Mouse (Mus musculus): Measurements from ENCODE around the gene Asic2.

DNA sequence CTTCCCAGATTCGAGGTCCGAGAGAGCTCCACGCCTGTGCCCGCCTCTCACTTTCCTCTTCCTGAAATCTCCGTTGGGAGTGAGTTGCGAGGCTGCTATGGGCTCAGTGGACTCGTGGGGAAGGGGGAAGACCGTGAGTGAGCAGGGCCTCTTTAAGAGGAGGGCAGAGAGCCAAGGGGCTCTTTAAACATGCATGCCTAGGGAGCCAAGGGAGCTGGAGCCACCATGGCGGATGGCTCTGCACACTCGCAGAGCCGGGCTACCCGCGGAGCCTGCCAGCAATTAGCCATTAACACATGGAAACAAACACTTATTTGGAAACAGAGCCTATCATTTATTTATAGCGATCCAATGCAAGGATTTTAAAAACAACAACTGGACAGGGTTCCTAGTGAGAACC lies 541.4 kb downstream of the Asic2 start:
- TF ChIP-seq CTCF (IDR thresholded peaks at IDR 0.05; ENCODE audit: borderline replicate concordance, insufficient read depth, low read depth, low read length) = no peak
- no peak for TF ChIP-seq POLR2A (IDR thresholded peaks at IDR 0.05; ENCODE audit: borderline replicate concordance, insufficient read depth, low read length)
